Mouse (Mus musculus) stomach, postnatal 0 days (tissue): ENCODE results near the gene Paqr7.

Source experiments
- CTCF ChIP-seq: IDR thresholded peaks from 2 replicates; pipeline ENCODE4 v1.5.1; 2016; ENCODE audit warnings: antibody characterized with exemption, low read depth, mild to moderate bottlenecking, moderate library complexity
- EP300 ChIP-seq: optimal IDR thresholded peaks from 2 replicates; pipeline ENCODE3; 2016; ENCODE audit warnings: antibody characterized with exemption

- no peak for TF ChIP-seq EP300
- TF ChIP-seq CTCF: peak; percentile 100
These were observed 18.5 kb upstream of the Paqr7 start for GRCm38 (mm10) chr4:134478031-134478430.
